ENCODE assay signal across 17 mouse cellular contexts in genomic region chr9:119290791-119291190, GRCm38 (mm10).
"Had no signal": no experiment of that assay in that cellular context is flagged by ENCODE, and none has a peak within 500 bp of the region (broad histone marks: within the 10 kb centered on the region; RNA-seq: fewer than 3 reads in every experiment).

No protein-coding gene starts in this region.

- H3K4me1 ChIP-seq: liver, embryonic 15.5 days; midbrain, embryonic 10.5 days; midbrain, embryonic 13.5 days; neural tube, embryonic 13.5 days had no signal

- H3K9me3 ChIP-seq: liver, embryonic 15.5 days; midbrain, embryonic 10.5 days; midbrain, embryonic 13.5 days; neural tube, embryonic 13.5 days had no signal

- H3K4me3 ChIP-seq: layer of hippocampus, adult 2 months; liver, embryonic 15.5 days; midbrain, embryonic 10.5 days; midbrain, embryonic 13.5 days; myocyte; neural tube, embryonic 13.5 days had no signal

- H3K4me2 ChIP-seq: liver, embryonic 15.5 days; midbrain, embryonic 13.5 days; neural tube, embryonic 13.5 days had no signal

- DNase-seq: kidney, adult 18-20 months; kidney, adult 9 months; kidney, postnatal 25 days; layer of hippocampus, adult 9-11 months; lung, adult 2 months; lung, postnatal 14 days; thymus, adult 18-20 months; thymus, postnatal 4 days had no signal

- H3K27me3 ChIP-seq: liver, embryonic 15.5 days; midbrain, embryonic 13.5 days; neural tube, embryonic 13.5 days had no signal

- H3K9ac ChIP-seq: liver, embryonic 15.5 days; midbrain, embryonic 13.5 days; neural tube, embryonic 13.5 days had no signal

- ATAC-seq: intestine, embryonic 16.5 days; midbrain, embryonic 13.5 days; midbrain, embryonic 16.5 days had no signal

- H3K27ac ChIP-seq: layer of hippocampus, adult 2 months; liver, embryonic 15.5 days; macrophage; midbrain, embryonic 10.5 days; midbrain, embryonic 13.5 days; neural tube, embryonic 13.5 days had no signal
